ENCODE assay signal across 8 mouse cellular contexts in the genomic region with DNA sequence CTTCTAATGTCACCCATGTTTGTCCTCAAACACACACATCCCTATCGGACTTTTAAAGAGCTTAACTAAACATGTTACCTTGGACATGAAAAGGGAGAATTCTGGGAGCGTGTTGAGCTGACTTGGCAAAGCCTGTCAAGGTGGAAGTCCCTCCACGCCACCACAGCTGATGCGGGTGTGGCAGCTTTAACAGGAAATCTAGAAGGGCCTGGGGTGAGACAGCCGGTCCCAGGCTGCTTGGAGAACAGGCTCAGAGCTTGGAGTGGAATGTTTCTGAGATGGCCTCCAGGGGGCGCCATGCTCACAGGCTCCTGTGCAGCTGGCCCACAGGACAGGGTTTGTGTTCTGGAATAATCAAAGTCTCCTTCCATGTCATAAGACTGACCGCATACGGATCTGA. TPM values are rescaled to one million over a fixed set of nuclear protein-coding genes. Genes with fewer than 3 reads are reported as not detected.
DNase-seq lines count a peak whose midpoint lies in the region.

Gene Otos (minus strand): TSS at position 169 of the 400 bp plus-strand sequence.

- intact Hi-C loops in gastrocnemius, postnatal 36 days (cut with DNase I): loop anchor here (1.0 to 5.0 kb wide), 3 partner anchors 36 to 249 kb away; no protein-coding TSS in a partner anchor

- peak; percentile 89 for DNase-seq in 3T3-L1 (ENCODE audit: low read depth, low spot score)
- DNase-seq in adrenal gland, adult (ENCODE audit: inconsistent age in 2 of 2, low spot score in 1 of 2): peak; percentile 82 to 91
- DNase-seq in embryo, embryonic 10 days (ENCODE audit: low spot score): peak; percentile 84
- DNase-seq in gastrocnemius, postnatal 36 days: peak; percentile 52 to 59
- peak; percentile 47 to 59 for DNase-seq in kidney, adult 8-10 months
- peak; percentile 73 for DNase-seq in liver
- peak; percentile 78 for DNase-seq in naive thymus-derived CD4-positive, alpha-beta T cell, adult 2 months (ENCODE audit: low read depth)
- DNase-seq in spleen, postnatal 4 days (ENCODE audit: low spot score in 2 of 2): peak; percentile 51 to 82

RNA-seq across cellular contexts. Expression of gene Otos, which starts in this region (rescaled TPM):
- not detected for total RNA-seq in gastrocnemius, postnatal 36 days (2021)

Comparison
In these comparisons a context has a peak if more than half of its experiments do, and no peak if none do; other contexts are left out.
1. Peak in every context shown above with its lines: DNase-seq.
2. Peak in DNase-seq in gastrocnemius, postnatal 36 days; RNA of the gene not detected or under 1 TPM.